Mouse (Mus musculus) liver, embryonic 14.5 days (tissue): Measurements from ENCODE around the gene 4930469K13Rik. TPM values are rescaled to one million over a fixed set of nuclear protein-coding genes. Genes with fewer than 3 reads are reported as not detected.

Experiments used
- ATAC-seq: fragments of 200-750 bp; cut with Nextera tagmentation; 2 replicates; pipeline ENCODE4 v1.8.0; 2017; ENCODE audit warnings: moderate number of reproducible peaks, mild to moderate bottlenecking, moderate library complexity; ENCODE audit not compliant: insufficient read depth
- DNase-seq, 3 experiments: peaks; one replicate each; pipeline ENCODE4 v3.0.0-alpha.2; 2012 to 2013; ENCODE audit warnings: low read depth in 3 of 3, low spot score in 3 of 3
- H3K27ac ChIP-seq: fragments of 300-500 bp; sonication (generic); 2 replicates; pipeline ENCODE4 v1.5.1; 2014; ENCODE audit warnings: moderate library complexity, mild to moderate bottlenecking, control low read depth, inconsistent platforms
- H3K27me3 ChIP-seq: fragments of 300-500 bp; sonication (generic); 2 replicates; pipeline ENCODE4 v1.6.1; 2014; ENCODE audit warnings: mild to moderate bottlenecking, low read length, moderate library complexity; ENCODE audit not compliant: control insufficient read depth, insufficient read depth
- H3K36me3 ChIP-seq: fragments of 300-500 bp; sonication (generic); replicated peaks from 2 replicates; pipeline ENCODE4 v1.6.1; 2014; ENCODE audit warnings: low read depth; ENCODE audit not compliant: control insufficient read depth, insufficient read depth
- H3K4me1 ChIP-seq, 2 experiments: fragments of 200-500 bp in 1 of 2; fragments of 300-500 bp in 1 of 2; sonication (generic) in 1 of 2; replicated peaks; 2 replicates each; pipeline ENCODE4 v1.6.1; 2012 to 2014; ENCODE audit warnings: antibody characterized with exemption in 1 of 2, inconsistent platforms in 1 of 2, low read length in 1 of 2; ENCODE audit not compliant: control insufficient read depth in 2 of 2, insufficient read depth in 2 of 2
- H3K4me2 ChIP-seq: fragments of 300-500 bp; sonication (generic); 2 replicates; pipeline ENCODE4 v1.6.1; 2014; ENCODE audit warnings: low read depth, mild to moderate bottlenecking, control low read depth, moderate library complexity
- H3K4me3 ChIP-seq, 2 experiments: fragments of 200-500 bp in 1 of 2; fragments of 300-500 bp in 1 of 2; sonication (generic) in 1 of 2; 2 replicates each; pipeline ENCODE4 v1.5.1; 2012 to 2014; ENCODE audit warnings: low read depth in 2 of 2, low read length in 2 of 2, mild to moderate bottlenecking in 2 of 2, control low read depth in 1 of 2, inconsistent platforms in 1 of 2, moderate library complexity in 1 of 2; ENCODE audit not compliant: insufficient read depth in 1 of 2
- H3K9ac ChIP-seq: fragments of 300-500 bp; sonication (generic); replicated peaks from 2 replicates; pipeline ENCODE4 v1.6.1; 2014; ENCODE audit warnings: mild to moderate bottlenecking, control low read depth, moderate library complexity
- H3K9me3 ChIP-seq: fragments of 300-500 bp; sonication (generic); 2 replicates; pipeline ENCODE4 v1.6.1; 2016; ENCODE audit warnings: low read length, mixed read lengths; ENCODE audit not compliant: control insufficient read depth
- CTCF ChIP-seq: IDR thresholded peaks from 2 replicates; pipeline ENCODE4 v1.5.1; 2016; ENCODE audit warnings: antibody characterized with exemption, low read depth, control low read depth
- EP300 ChIP-seq: IDR thresholded peaks from 2 replicates; pipeline ENCODE4 v1.6.1; 2016; ENCODE audit warnings: antibody characterized with exemption, low read depth
- WGBS: fragments of 180-500 bp; shearing (Covaris S2); extraction: QIAGEN DNeasy Blood & Tissue Kit; methylation state at CpG from one replicate; pipeline ENCODE4 v1.1.7; 2014; ENCODE audit not compliant: insufficient replicate concordance; 5-methylcytosine and 5-hydroxymethylcytosine counted together
- polyA plus RNA-seq, 2 experiments: library from polyadenylated mRNA; depleted of rRNA in 1 of 2; stranded (reverse) in 1 of 2; unstranded in 1 of 2; fragments of >200 nt; fragmentation: Nextera tagmentation in 1 of 2; extraction: Ambion mirVana in 1 of 2; gene quantifications; 2 replicates each; pipeline versions ENCODE4 v1.2.1 to v1.2.3; 2012 to 2014

The 4930469K13Rik gene
- polyA plus RNA-seq, 2 experiments = not detected

DNA sequence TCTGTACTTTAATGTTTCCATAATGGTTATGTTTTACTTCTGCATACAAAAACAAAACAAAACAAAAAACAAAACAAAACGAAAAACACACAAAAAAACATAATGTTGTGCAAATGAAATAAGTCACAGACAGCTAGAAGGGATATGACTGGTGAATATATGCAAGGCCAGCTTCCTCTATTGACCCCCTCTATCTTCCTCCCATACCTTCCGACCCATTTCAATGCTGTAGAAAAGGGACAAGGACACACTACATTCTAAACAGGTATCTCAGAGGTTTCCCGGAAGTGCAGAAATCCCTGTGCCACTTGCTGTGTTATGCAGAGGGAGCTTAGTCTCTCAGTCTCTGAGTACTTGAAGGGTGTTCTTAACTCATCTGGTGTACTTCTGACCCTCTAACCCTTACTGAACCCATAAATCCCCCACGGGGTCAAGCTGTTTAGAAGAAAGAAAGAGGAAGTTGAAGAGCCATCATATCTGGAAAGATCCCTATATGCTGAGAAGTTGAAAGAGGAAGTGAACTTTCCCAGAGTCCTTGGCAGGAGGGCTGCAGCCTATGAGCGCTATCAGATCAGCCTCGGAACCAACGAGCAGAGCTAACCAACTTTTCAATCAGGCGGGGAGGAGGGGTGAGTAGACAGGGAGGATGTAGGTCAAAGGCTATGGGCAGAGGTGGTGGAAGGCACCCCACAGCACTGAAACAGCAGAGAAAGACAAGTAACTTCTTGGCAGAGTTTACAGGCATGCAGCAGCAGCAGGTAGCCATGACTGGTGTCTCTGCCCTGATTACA lies 67.1 kb downstream of the 4930469K13Rik start:
- H3K4me1 ChIP-seq = peaks cover 0 to 17% of the 10 kb centered on the region in 2 experiments; a peak in 3 of 4 replicates
- no peak for TF ChIP-seq EP300
- TF ChIP-seq CTCF = no peak
- H3K36me3 ChIP-seq = no peaks in the 10 kb centered on the region
- peak in 1 of 3 experiments; percentile 14 for DNase-seq
- 15% methylated on average over 8 of the region's 8 CpGs for WGBS
- H3K4me3 ChIP-seq = no peak overlapping the region; a peak in 1 of 4 replicates
- no peaks in the 10 kb centered on the region for H3K9me3 ChIP-seq
- H3K9ac ChIP-seq = no peak overlapping the region
- peak; percentile 69; the same call in 1 of the 2 replicates for ATAC-seq
- H3K27me3 ChIP-seq = no peaks in the 10 kb centered on the region
- H3K27ac ChIP-seq = no peak overlapping the region
- H3K4me2 ChIP-seq = peak overlapping the region; percentile 24; the same call in 1 of the 2 replicates

DNA sequence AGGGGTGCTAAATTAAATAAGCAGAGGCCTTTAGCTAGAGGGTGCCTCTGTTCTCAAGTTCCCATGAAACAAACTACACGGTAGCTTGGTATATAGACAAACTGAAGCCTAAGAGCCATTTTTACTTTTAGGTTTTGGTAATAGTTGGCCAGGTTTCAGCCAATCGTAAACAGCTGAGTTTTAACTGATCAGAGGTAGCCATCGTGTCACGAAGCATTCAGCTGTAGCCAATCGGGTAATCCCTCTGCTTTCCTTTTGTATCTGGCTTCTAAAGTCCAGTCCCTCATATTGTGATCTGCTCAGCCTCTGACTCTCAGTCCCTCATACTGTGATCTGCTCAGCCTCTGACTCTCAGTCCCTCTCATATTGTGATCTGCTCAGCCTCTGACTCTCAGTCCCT lies 68.7 kb downstream of the 4930469K13Rik start:
- Histone ChIP-seq H3K4me1 (peaks cover 0 to 17% of the 10 kb centered on the region in 2 experiments; a peak in 3 of 4 replicates), H3K4me2 (no peak overlapping the region), H3K27me3 (no peaks in the 10 kb centered on the region), H3K36me3 (no peaks in the 10 kb centered on the region), H3K9me3 (no peaks in the 10 kb centered on the region), H3K4me3 (no peak overlapping the region), H3K27ac (no peak overlapping the region), H3K9ac (no peak overlapping the region)
- TF ChIP-seq CTCF (no peak), EP300 (no peak)
- 64% methylated on average over 5 of the region's 5 CpGs for WGBS
- ATAC-seq (no peak), DNase-seq (no peak)

DNA sequence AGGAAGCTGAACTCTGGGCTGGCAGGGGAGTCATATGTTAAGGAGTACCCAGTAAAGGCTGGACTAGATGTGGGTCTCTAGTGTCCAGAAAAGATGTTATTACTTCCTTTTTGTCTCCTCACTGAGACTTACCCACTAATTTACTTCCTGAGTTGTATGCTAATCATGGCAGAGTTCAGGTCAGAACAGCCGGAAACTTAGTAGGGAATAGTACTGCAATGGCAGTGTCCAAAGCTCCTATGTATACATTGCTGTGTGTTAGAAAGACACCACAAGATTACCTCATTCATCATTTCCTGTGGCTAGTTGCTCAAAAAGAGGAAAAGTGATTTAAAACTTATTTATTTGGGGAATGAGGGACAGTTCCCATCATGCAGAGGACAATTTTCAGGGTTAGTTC lies 73.3 kb downstream of the 4930469K13Rik start:
- Histone ChIP-seq H3K9me3 (no peaks in the 10 kb centered on the region), H3K4me1 (no peaks in the 10 kb centered on the region), H3K4me2 (no peak overlapping the region), H3K27ac (no peak overlapping the region), H3K36me3 (no peaks in the 10 kb centered on the region), H3K9ac (no peak overlapping the region), H3K27me3 (no peaks in the 10 kb centered on the region), H3K4me3 (no peak overlapping the region)
- ATAC-seq (no peak), DNase-seq (no peak)
- TF ChIP-seq EP300 (no peak), CTCF (no peak)
- 67% methylated on average over 1 of the region's 1 CpGs for WGBS

- Histone ChIP-seq H3K4me3 (no peak overlapping the region), H3K9me3 (no peaks in the 10 kb centered on the region), H3K27me3 (no peaks in the 10 kb centered on the region), H3K9ac (no peak overlapping the region), H3K27ac (no peak overlapping the region), H3K36me3 (no peaks in the 10 kb centered on the region), H3K4me1 (peaks cover 2 to 10% of the 10 kb centered on the region in 2 experiments; a peak in 3 of 4 replicates), H3K4me2 (no peak overlapping the region)
- TF ChIP-seq CTCF = no peak
- TF ChIP-seq EP300 = no peak
- WGBS = 40% methylated on average over 6 of the region's 6 CpGs
- ATAC-seq (no peak), DNase-seq (no peak)
These were observed 86.2 kb downstream of the 4930469K13Rik start for GRCm38 (mm10) chr11:34012007-34012652.

DNA sequence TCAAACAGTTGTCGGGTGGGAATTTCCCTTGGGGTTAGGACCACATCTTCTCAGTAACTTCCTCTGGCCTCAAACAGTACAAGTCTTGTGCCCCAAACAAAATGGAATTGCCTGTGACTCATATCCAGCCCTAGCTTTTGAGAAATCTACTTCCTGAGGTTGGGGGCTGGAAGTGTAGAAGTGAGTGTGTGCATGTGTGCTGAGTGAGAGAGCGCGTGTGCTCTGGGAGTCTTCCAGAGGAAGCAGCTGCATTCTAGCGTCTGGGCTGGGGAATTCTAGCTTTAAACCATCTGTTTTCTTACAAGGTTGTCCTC lies 87.5 kb downstream of the 4930469K13Rik start:
- Histone ChIP-seq H3K4me1 (peaks cover 2 to 10% of the 10 kb centered on the region in 2 experiments; a peak in 3 of 4 replicates), H3K27ac (no peak overlapping the region), H3K9me3 (no peaks in the 10 kb centered on the region), H3K27me3 (no peaks in the 10 kb centered on the region), H3K9ac (no peak overlapping the region), H3K36me3 (no peaks in the 10 kb centered on the region), H3K4me2 (no peak overlapping the region), H3K4me3 (no peak overlapping the region)
- 46% methylated on average over 4 of the region's 4 CpGs for WGBS
- TF ChIP-seq EP300 (no peak), CTCF (no peak)
- no peak for DNase-seq
- ATAC-seq = peak; percentile 21; the same call in 1 of the 2 replicates
